Mouse (Mus musculus) embryonic fibroblast, embryonic 13.5 days (primary cell): Measurements from ENCODE around the gene Gm5108.

Experiments used
- CTCF ChIP-seq: IDR thresholded peaks from 2 replicates; pipeline ENCODE4 v1.5.1; 2011; ENCODE audit warnings: mild to moderate bottlenecking, control low read depth, low read length, moderate library complexity, borderline replicate concordance; ENCODE audit not compliant: insufficient read depth
- POLR2A ChIP-seq: IDR thresholded peaks from 2 replicates; pipeline ENCODE4 v1.6.1; 2011; ENCODE audit warnings: low read depth, mild to moderate bottlenecking, control low read depth, low read length, moderate library complexity

- TF ChIP-seq POLR2A (no peak), CTCF (no peak)
Observed at GRCm38 (mm10) chr5:67898921-67899320, 42.5 kb upstream of the Gm5108 start.
